Mouse (Mus musculus): Measurements from ENCODE around the gene St3gal5. TPM values are rescaled to one million over a fixed set of nuclear protein-coding genes. Genes with fewer than 3 reads are reported as not detected.
A peak's percentile ranks its signal among the peaks of the same experiment; 100 is the strongest.
"Not testable (repeated sequence)": the region's sequence is repeated elsewhere in the genome, so short reads cannot be mapped to it uniquely, and the experiment has no call there.

St3gal5 gene
- 10 to 100 TPM; 87.4 to 95.9 TPM for total RNA-seq (2021)
- long read RNA-seq, experiment 1, transcript St3gal5-202 (7 exons, 2,439 nt): minor isoform, 17 of 145 reads
- long read RNA-seq, experiment 1, transcript St3gal5-201 (7 exons, 2,258 nt): major isoform, 109 of 145 reads
- long read RNA-seq, experiment 1, partial matches to known transcripts: 6 of 145 reads
- long read RNA-seq, experiment 1, other reads (novel, unspliced or antisense): 13 of 145 reads
- long read RNA-seq, experiment 2, transcript St3gal5-202 (7 exons, 2,439 nt): minor isoform, 13 of 154 reads
- long read RNA-seq, experiment 2, transcript St3gal5-201 (7 exons, 2,258 nt): major isoform, 114 of 154 reads
- long read RNA-seq, experiment 2, partial matches to known transcripts: 10 of 154 reads
- long read RNA-seq, experiment 2, other reads (novel, unspliced or antisense): 17 of 154 reads

DNA sequence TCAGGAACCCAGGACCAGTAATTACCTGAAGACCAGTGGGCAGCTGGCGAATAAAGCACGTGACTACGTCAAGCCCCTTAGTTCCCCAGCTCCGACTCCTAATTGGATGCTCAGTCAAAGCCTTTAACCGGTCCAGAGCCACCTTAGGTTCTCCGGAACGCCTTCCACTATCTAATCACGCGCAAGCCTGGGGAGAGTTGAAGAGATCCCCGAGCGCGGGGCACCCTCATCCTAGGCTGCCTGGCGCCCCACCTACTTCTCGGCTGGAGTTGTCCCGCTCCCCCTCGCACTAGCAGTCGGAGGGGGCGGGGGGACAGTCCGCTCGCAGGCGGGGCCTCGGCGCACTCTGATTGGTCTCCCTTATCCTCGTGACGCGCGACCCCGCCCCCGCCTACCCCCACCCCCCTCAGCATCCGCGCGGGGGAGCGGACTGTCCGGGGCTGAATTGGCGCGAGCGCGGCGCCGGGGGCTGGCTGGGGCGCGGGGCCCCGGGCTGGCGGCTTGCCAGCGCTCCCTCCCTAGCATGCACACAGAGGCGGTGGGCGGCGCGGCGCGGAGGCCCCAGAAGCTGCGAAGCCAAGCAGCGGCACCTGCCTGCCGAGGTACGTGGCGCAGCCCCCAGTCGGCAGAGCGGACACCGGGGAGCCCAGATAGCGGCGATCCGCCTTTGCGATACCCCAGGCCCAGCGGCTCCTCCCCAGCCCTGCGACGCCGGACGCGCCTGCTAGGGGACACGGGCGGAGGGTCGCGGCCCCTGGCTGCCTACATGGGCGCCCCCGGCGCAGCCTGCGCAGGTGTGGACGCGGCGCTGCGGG, at the start of gene St3gal5:
Gene St3gal5 (plus strand): TSS at position 412 of the 815 bp plus-strand sequence.
- DNase-seq (ENCODE audit: low spot score in 2 of 2): peak; percentile 85 to 91

DNA sequence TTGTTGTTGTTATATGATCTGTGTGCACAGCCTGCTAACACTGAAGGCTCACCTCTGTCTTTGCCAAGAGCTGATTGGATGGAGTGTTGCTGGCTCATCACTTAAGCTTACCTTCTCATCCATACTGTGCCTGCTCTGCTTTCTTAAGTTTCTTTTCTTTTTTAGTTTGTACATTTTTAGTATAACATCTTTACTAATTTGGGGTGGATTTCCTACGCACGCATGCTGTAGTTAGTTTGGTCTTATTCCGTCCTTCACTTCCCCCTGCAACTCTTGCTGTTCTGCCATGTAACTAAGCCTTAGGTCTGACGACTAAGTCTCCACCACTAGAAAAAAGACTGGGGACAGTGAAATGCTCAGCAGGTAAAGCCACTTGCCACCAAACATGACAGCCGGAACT, 48.7 kb upstream of the St3gal5 start:
- no peak for DNase-seq (ENCODE audit: low spot score in 2 of 2)

DNA sequence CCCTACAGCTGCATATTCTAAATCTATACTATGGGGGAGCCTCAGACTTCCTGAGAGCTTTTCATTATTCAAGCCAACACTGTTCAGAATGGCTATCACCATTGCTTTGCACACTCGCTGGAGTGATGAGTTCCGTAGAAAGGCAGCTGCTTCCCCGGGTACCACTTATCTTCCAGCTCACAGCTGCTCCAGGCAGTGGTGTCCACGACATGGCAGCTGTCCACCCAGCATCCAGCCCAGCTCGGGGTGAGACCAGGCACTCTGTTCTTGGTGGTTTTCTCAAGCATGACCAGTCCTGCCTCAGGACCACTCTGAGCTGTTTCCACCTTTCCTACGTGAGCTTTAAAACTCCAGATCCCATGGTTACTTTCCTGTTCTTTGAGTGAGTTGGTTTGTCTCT, 47.5 kb upstream of the St3gal5 start:
- DNase-seq (ENCODE audit: low spot score in 2 of 2): no peak

DNA sequence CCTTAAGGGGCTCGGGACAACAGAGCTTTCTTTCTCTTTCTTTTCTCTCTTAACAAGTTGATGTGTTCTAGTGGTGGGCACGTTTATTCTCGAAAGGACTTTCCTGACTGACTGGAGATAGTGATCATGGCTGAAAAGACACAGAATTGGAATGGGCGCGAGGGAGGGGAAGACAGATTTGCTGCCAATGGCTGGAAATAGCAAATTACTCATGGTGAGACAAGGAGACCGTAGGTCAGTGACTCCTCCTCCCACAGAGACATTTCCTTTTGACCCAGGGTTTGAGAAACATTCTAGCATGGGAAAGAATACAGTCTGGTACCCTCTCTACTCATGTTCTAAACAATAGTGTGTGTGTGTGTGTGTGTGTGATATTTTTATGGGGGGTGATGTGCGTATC, 46.6 kb upstream of the St3gal5 start:
- no peak for DNase-seq (ENCODE audit: low spot score in 2 of 2)

DNA sequence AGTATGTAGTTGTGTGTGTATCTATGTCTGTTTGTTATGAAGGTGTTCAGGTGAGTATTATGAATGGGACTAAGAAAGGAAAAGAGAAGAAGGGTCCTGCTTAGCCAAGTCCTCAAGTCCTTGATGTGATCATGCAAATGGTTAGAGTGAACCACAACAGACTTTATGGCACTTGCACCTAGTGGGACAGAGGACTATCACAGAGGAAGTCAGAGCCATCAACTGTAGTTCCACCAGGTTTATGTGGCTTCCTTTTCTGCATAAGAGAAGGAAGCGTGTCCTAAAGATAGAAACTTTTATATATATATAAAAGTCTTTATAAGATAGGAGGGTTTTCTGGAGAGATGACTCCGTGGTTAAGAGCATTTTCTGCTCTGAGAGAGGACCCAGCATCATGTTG, 46.1 kb upstream of the St3gal5 start:
- no peak for DNase-seq (ENCODE audit: low spot score in 2 of 2)

GRCm38 (mm10) chr6:72051757-72052156, 45.6 kb upstream of the St3gal5 start:
- no peak for DNase-seq (ENCODE audit: low spot score in 2 of 2)

DNA sequence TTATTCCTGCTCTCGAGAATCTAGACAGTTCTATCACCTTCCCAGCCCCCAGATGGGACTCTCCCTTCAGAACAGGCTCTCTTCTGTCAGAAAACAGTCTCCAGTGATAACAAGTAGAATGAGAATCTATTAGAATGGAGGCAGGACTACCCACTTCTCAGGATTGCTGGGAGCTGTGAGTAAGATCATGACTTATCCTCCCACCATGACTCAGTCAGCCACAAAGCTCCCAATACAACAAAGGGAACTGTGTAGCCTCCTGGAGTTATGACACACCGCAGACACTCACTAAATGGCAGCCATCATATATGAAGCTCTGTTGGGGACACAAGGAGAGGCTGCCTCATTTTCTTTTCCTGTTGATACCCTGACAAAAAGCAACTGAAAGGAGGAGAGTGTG, 40.8 kb upstream of the St3gal5 start:
- no peak for DNase-seq (ENCODE audit: low spot score in 2 of 2)

GRCm38 (mm10) chr6:72058398-72058889, 38.9 kb upstream of the St3gal5 start:
- DNase-seq (ENCODE audit: low spot score in 2 of 2): no peak

GRCm38 (mm10) chr6:72060677-72061076, 36.7 kb upstream of the St3gal5 start:
- not testable (repeated sequence) for DNase-seq (ENCODE audit: low spot score in 2 of 2)

GRCm38 (mm10) chr6:72063718-72064117, 33.7 kb upstream of the St3gal5 start:
- no peak for DNase-seq (ENCODE audit: low spot score in 2 of 2)

GRCm38 (mm10) chr6:72065988-72066387, 31.4 kb upstream of the St3gal5 start:
- DNase-seq (ENCODE audit: low spot score in 2 of 2): no peak

DNA sequence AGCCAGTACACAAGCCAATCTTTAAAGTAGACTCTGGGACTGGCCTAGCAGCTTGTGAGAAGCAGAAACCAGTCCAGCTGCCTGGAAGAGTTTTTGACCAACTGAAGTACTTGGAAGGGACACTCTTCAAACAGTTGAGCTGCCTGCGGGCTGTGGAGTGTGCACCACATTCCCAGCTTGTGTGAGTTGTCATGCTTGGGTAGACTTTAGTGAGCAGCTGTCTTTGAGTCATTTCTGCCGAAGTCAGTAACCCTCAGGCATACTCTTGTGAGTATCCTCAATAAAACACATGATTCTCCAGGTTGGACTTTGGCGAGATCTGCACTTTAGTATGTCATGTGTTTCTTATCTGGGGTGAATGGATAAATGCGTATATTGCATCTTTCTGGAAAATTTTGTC, 29.0 kb upstream of the St3gal5 start:
- no peak for DNase-seq (ENCODE audit: low spot score in 2 of 2)

GRCm38 (mm10) chr6:72071281-72071870, 26.0 kb upstream of the St3gal5 start:
- no peak for DNase-seq (ENCODE audit: low spot score in 2 of 2)

DNA sequence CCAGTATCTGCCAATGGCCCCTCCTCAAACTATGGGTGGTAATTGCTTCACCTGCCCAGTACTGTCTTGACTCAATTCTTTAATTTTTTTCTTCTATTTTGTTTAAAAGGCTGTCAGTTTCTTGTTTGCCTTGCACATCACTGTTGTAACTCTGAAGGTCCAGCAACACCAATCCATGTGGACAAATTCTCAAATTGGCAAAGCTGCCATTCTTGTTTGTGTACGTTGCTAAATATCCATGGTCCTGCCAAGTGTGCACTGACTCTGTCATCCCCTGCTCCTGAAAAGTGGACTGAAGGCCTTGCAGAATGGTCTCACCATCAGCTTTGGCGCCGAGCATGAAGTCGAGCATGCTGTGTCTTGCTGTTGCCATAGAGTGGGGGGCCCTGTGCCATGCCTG, 23.6 kb upstream of the St3gal5 start:
- DNase-seq (ENCODE audit: low spot score in 2 of 2): no peak

DNA sequence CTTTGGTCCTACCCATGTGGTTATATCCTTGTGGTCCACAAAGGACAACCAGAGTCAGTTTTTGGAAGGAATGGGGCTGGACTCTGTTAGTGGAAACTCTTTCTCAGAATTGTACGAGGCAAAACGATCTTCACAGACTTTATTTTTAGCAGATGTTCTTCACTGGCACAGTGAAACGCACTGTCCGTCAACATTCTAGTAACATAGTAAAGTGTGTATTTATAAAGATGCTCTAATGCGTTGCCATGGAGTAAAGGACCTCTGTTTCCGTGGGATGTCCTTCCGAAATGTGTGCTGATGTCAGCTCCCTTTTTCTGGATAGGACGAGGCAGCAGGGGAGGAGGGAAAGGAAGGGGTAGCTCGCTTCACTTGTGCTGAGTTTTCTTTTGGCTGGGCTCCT, 20.9 kb upstream of the St3gal5 start:
- no peak for DNase-seq (ENCODE audit: low spot score in 2 of 2)

- DNase-seq (ENCODE audit: low spot score in 2 of 2): no peak
Observed at GRCm38 (mm10) chr6:72078178-72078577, 19.2 kb upstream of the St3gal5 start.

GRCm38 (mm10) chr6:72081318-72082024, 15.9 kb upstream of the St3gal5 start:
- peak; percentile 43 to 63 for DNase-seq (ENCODE audit: low spot score in 2 of 2)

DNA sequence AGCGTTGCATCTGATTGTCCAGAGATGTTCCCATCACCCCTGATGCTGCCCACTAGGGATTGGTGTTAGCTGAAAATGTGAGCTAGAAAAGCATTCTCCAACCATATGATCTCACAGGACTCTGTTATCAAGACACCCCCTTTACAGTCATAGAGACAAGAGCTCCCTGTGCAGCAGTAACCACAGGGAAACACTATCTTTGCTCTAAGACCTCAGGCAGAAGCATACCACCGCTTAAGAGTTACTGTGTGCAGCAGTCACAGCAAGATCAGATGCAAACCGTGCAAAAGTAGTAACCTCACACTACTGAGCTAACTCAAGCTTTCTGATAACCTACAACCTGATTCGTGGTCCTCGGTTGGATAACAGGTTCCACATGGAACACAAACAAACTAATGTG, 10.0 kb upstream of the St3gal5 start:
- DNase-seq (ENCODE audit: low spot score in 2 of 2): no peak

- DNase-seq (ENCODE audit: low spot score in 2 of 2): no peak
Observed at GRCm38 (mm10) chr6:72089865-72090264, 7.5 kb upstream of the St3gal5 start.

DNA sequence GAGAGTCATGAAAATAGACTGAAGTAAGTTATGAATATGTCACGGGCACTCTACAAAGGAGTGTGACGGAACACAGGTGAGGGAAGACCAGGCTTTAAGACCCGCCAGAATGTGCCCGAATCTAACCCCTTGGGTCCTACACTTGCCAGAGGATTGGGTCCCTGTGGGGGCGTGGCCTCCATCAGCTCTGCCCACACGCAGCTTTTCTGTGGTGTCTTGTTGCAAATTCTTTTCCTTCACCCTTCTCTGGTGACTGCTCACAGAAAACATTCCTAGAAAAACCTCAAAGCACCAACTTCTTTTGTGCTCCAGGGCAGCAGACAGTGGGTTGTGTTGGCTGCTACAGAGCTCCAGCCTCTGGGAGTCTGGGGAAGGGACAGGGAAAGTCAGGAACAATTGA, 6.4 kb upstream of the St3gal5 start:
- no peak for DNase-seq (ENCODE audit: low spot score in 2 of 2)

DNA sequence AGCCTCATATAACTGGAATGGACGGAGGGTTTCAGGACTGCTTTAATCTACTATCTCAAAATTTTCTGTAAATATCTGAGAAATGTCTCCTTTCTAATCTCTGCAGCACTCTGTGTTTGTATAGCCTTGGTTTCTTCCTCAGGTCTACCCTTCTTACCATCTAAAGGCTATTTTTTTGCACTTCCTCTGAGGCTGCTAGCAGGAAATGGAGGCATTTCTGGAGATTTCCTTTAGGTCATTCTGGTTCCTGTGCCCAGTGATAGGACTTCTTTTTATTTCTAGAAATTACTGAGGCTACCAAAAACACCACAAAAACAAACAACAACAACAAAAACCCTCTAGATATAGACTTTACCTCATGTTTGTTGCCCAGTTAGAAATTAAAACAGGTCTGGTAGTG, 4.3 kb upstream of the St3gal5 start:
- DNase-seq (ENCODE audit: low spot score in 2 of 2): no peak
